Comparison of ENCODE assay signal across 17 mouse cellular contexts in genomic region chr2:173810036-173810850, GRCm38 (mm10).
DNase-seq lines count a peak whose midpoint lies in the region; ATAC-seq lines count a peak whose summit lies in the region.
"Had no signal": no experiment of that assay in that cellular context is flagged by ENCODE, and none has a peak within 500 bp of the region (broad histone marks: within the 10 kb centered on the region; RNA-seq: fewer than 3 reads in every experiment).

No protein-coding gene starts in this region.

- DNase-seq in lung, postnatal 10 days = peak; percentile 45
- DNase-seq in lung, postnatal 25 days (ENCODE audit: low spot score) = no peak
- DNase-seq in gastrocnemius, postnatal 10 days = peak; percentile 51
- DNase-seq in heart, postnatal 10 days = peak; percentile 77 to 82
- no peak for DNase-seq in T-cell, adult 2 months (ENCODE audit: low spot score)
- no peak for DNase-seq in adrenal gland, adult 18-20 months (ENCODE audit: low spot score in 2 of 2)
- DNase-seq: cerebellum, adult 11-12 months; embryo, embryonic 11 days; kidney, adult 18-20 months; lung, postnatal 36 days; midbrain, embryonic 14.5 days; retina, postnatal 1 day had no signal

- H3K9ac ChIP-seq in stomach, embryonic 16.5 days (ENCODE audit: low read length) = no peak overlapping the region
- H3K9ac ChIP-seq in kidney, embryonic 15.5 days = no peak overlapping the region
- H3K9ac ChIP-seq: liver, embryonic 14.5 days; neural tube, embryonic 12.5 days had no signal

- H3K4me3 ChIP-seq in stomach, embryonic 16.5 days (replicated peaks; ENCODE audit: low read length) = no peak overlapping the region
- no peak overlapping the region for H3K4me3 ChIP-seq in kidney, embryonic 15.5 days (replicated peaks)
- H3K4me3 ChIP-seq: hindbrain, embryonic 10.5 days; neural tube, embryonic 12.5 days had no signal

- intact Hi-C loops in heart, postnatal 10 days (cut with DNase I) = no loop called here

- 62% methylated on average over 15 of the region's 15 CpGs for WGBS in stomach, embryonic 16.5 days
- WGBS in kidney, embryonic 15.5 days = 69% methylated on average over 15 of the region's 15 CpGs

- no peak overlapping the region for H3K27ac ChIP-seq in stomach, embryonic 16.5 days (ENCODE audit: low read length)
- no peak overlapping the region for H3K27ac ChIP-seq in kidney, embryonic 15.5 days
- H3K27ac ChIP-seq: hindbrain, embryonic 10.5 days; liver, embryonic 14.5 days; neural tube, embryonic 12.5 days had no signal

- H3K36me3 ChIP-seq in stomach, embryonic 16.5 days (ENCODE audit: control insufficient read depth, insufficient read depth, low read length) = no peaks in the 10 kb centered on the region
- H3K36me3 ChIP-seq in kidney, embryonic 15.5 days = no peaks in the 10 kb centered on the region
- H3K36me3 ChIP-seq: hindbrain, embryonic 10.5 days; neural tube, embryonic 12.5 days had no signal

- no peak overlapping the region for H3K4me2 ChIP-seq in stomach, embryonic 16.5 days (ENCODE audit: low read depth, low read length)
- H3K4me2 ChIP-seq in kidney, embryonic 15.5 days = no peak overlapping the region
- H3K4me2 ChIP-seq: neural tube, embryonic 12.5 days had no signal

- no peaks in the 10 kb centered on the region for H3K27me3 ChIP-seq in stomach, embryonic 16.5 days (ENCODE audit: control insufficient read depth, insufficient read depth, low read length)
- H3K27me3 ChIP-seq in kidney, embryonic 15.5 days = no peaks in the 10 kb centered on the region
- H3K27me3 ChIP-seq: neural tube, embryonic 12.5 days had no signal

- peak; percentile 74 for ATAC-seq in stomach, embryonic 16.5 days (ENCODE audit: insufficient read depth, low FRiP score)
- ATAC-seq in kidney, embryonic 15.5 days (replicated peaks; ENCODE audit: low FRiP score) = no peak

- no peaks in the 10 kb centered on the region for H3K4me1 ChIP-seq in stomach, embryonic 16.5 days (ENCODE audit: control insufficient read depth, insufficient read depth, low read length)
- H3K4me1 ChIP-seq in kidney, embryonic 15.5 days = peaks cover 8% of the 10 kb centered on the region
- H3K4me1 ChIP-seq: hindbrain, embryonic 10.5 days; neural tube, embryonic 12.5 days had no signal

- no peaks in the 10 kb centered on the region for H3K9me3 ChIP-seq in stomach, embryonic 16.5 days (replicated peaks; ENCODE audit: control insufficient read depth, low read length)
- no peaks in the 10 kb centered on the region for H3K9me3 ChIP-seq in kidney, embryonic 15.5 days (replicated peaks)
- H3K9me3 ChIP-seq: hindbrain, embryonic 10.5 days; neural tube, embryonic 12.5 days had no signal

Comparison
In these comparisons a context has a peak if more than half of its experiments do, and no peak if none do; other contexts are left out.
1. DNase-seq: peak in lung, postnatal 10 days (single experiment), gastrocnemius, postnatal 10 days (single experiment) and heart, postnatal 10 days (2 of 2); none in lung, postnatal 25 days (single experiment), T-cell, adult 2 months (single experiment) and adrenal gland, adult 18-20 months (0 of 2).